9 mouse cellular contexts compared by ENCODE assay signal in the genomic region with DNA sequence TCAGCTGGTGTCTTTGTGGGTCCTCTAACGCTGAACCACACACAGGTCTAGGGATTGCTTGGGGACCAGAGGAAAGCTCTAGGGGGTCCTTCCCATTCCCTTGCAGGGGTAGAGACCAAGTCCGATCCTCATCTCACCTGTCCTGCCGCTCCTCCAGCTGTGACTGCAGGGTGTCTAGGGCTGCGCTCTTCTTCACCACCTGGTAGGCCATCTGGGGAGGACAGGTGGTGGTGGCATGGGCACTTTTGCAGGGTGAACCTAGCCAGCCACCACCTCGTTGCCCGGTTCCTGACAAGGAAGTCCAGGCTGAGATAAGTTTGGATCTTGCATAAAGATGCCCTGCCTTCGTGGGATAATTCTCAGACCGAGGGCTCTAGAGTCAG. TPM values are rescaled to one million over a fixed set of nuclear protein-coding genes. Genes with fewer than 3 reads are reported as not detected.
DNase-seq lines count a peak whose midpoint lies in the region; ATAC-seq lines count a peak whose summit lies in the region.
"Had no signal": no experiment of that assay in that cellular context is flagged by ENCODE, and none has a peak within 500 bp of the region (broad histone marks: within the 10 kb centered on the region; RNA-seq: fewer than 3 reads in every experiment).

No protein-coding gene starts in this region.

- no peaks in the 10 kb centered on the region for H3K9me3 ChIP-seq in forebrain, embryonic 16.5 days (ENCODE audit: control insufficient read depth, low read length)
- no peaks in the 10 kb centered on the region for H3K9me3 ChIP-seq in liver, embryonic 15.5 days (replicated peaks)

- H3K27ac ChIP-seq in forebrain, embryonic 16.5 days (ENCODE audit: low read length): peak overlapping the region; percentile 70
- no peak overlapping the region for H3K27ac ChIP-seq in liver, embryonic 15.5 days (replicated peaks)

- DNase-seq in cerebellum, postnatal 4 days (ENCODE audit: low spot score in 2 of 2): no peak
- DNase-seq in brain, adult 2 months (ENCODE audit: low read depth, low spot score): peak; percentile 68
- DNase-seq in right cerebral cortex, postnatal 10 days (ENCODE audit: low spot score in 2 of 2): no peak
- DNase-seq in left cerebral cortex, adult 11 months (ENCODE audit: low spot score): no peak
- DNase-seq in embryo, embryonic 11 days: no peak

- H3K36me3 ChIP-seq in forebrain, embryonic 16.5 days (ENCODE audit: control insufficient read depth, insufficient read depth): no peaks in the 10 kb centered on the region
- H3K36me3 ChIP-seq in liver, embryonic 15.5 days (replicated peaks): 0 out of 2 replicates have a peak, but pooled peaks cover 2% of the 10 kb centered on the region

- 0 out of 2 replicates have a peak, but pooled peaks have one; percentile 1 for ATAC-seq in cerebellum, adult (ENCODE audit: insufficient number of reproducible peaks, low FRiP score, low TSS enrichment)
- ATAC-seq in forebrain, embryonic 16.5 days: no peak
- no peak for ATAC-seq in liver, embryonic 15.5 days (ENCODE audit: insufficient read depth)

- peaks cover 16% of the 10 kb centered on the region for H3K4me1 ChIP-seq in forebrain, embryonic 16.5 days (replicated peaks; ENCODE audit: control insufficient read depth, insufficient read depth, low read length)
- peaks cover 32% of the 10 kb centered on the region for H3K4me1 ChIP-seq in liver, embryonic 15.5 days (replicated peaks)

- 19% methylated on average over 8 of the region's 8 CpGs for WGBS in forebrain, embryonic 16.5 days
- 49% methylated on average over 8 of the region's 8 CpGs for whole genome bisulfite sequencing in liver, embryonic 15.5 days (ENCODE audit: insufficient replicate concordance)

- 0 out of 2 replicates have a peak, but pooled peaks cover 2% of the 10 kb centered on the region for H3K27me3 ChIP-seq in forebrain, embryonic 16.5 days (replicated peaks; ENCODE audit: control insufficient read depth, insufficient read depth, low read length)
- H3K27me3 ChIP-seq in liver, embryonic 15.5 days: peaks cover 50% of the 10 kb centered on the region

- peak overlapping the region; percentile 63 for H3K9ac ChIP-seq in forebrain, embryonic 16.5 days (replicated peaks; ENCODE audit: low read depth, low read length)
- no peak overlapping the region for H3K9ac ChIP-seq in liver, embryonic 15.5 days

- peak overlapping the region; percentile 58 for H3K4me2 ChIP-seq in forebrain, embryonic 16.5 days (ENCODE audit: low read length)
- H3K4me2 ChIP-seq in liver, embryonic 15.5 days: peak overlapping the region; percentile 53

- H3K4me3 ChIP-seq in forebrain, embryonic 16.5 days (replicated peaks; ENCODE audit: low read length): peak overlapping the region; percentile 41
- H3K4me3 ChIP-seq in liver, embryonic 15.5 days (replicated peaks): peak overlapping the region; percentile 10; the same call in 1 of the 2 replicates
- H3K4me3 ChIP-seq: erythroblast, embryonic 14.5 days had no signal

RNA-seq across cellular contexts. Expression of gene Atg16l2, which starts 5.0 kb away (rescaled TPM):
- 28.7 and 33.0 TPM in 2 replicates for polyA plus RNA-seq in forebrain, embryonic 16.5 days (2015; fragmentation: Nextera tagmentation; extraction: Ambion mirVana)
- 5.2 and 5.9 TPM in 2 replicates for polyA plus RNA-seq in liver, embryonic 15.5 days (2015; fragmentation: Nextera tagmentation; extraction: Ambion mirVana)

RNA-seq across cellular contexts. Expression of gene Stard10, which starts 19.9 kb away (rescaled TPM):
- 6.1 and 6.2 TPM in 2 replicates for polyA plus RNA-seq in forebrain, embryonic 16.5 days (2015; fragmentation: Nextera tagmentation; extraction: Ambion mirVana)
- polyA plus RNA-seq in liver, embryonic 15.5 days (2015; fragmentation: Nextera tagmentation; extraction: Ambion mirVana): 122 and 143 TPM in 2 replicates

RNA-seq across cellular contexts. Expression of gene Arap1, which starts 50.9 kb away (rescaled TPM):
- 7.7 and 8.8 TPM in 2 replicates for polyA plus RNA-seq in forebrain, embryonic 16.5 days (2015; fragmentation: Nextera tagmentation; extraction: Ambion mirVana)
- 14.5 and 19.8 TPM in 2 replicates for polyA plus RNA-seq in liver, embryonic 15.5 days (2015; fragmentation: Nextera tagmentation; extraction: Ambion mirVana)

Comparison
In these comparisons a context has a peak if more than half of its experiments do, and no peak if none do; other contexts are left out.
1. RNA of gene Stard10, which starts 19.9 kb away (polyA plus RNA-seq): 122 to 143 TPM in liver, embryonic 15.5 days; 6.1 to 6.2 TPM in forebrain, embryonic 16.5 days; every median in the first group is over 10 times any median in the second.